Mouse (Mus musculus) CH12.LX (cell line): ENCODE measurements around the gene Csf1. TPM values are rescaled to one million over a fixed set of nuclear protein-coding genes. Genes with fewer than 3 reads are reported as not detected.

Source experiments
- DNase-seq: peaks from one replicate; pipeline ENCODE4 v3.0.0-alpha.2; 2013; ENCODE audit errors: extremely low read depth
- H3K27ac ChIP-seq: 2 replicates; pipeline ENCODE4 v1.5.1; 2012; ENCODE audit warnings: low read depth, mild to moderate bottlenecking, control low read depth, moderate library complexity; ENCODE audit not compliant: insufficient read depth
- H3K27me3 ChIP-seq: replicated peaks from 2 replicates; pipeline ENCODE3; 2012; ENCODE audit warnings: inconsistent platforms
- H3K36me3 ChIP-seq, 2 experiments: replicated peaks in 1 of 2; 2 replicates each; pipeline versions ENCODE3 to v1.6.1; 2012; ENCODE audit warnings: inconsistent platforms in 1 of 2, low read length in 1 of 2, mild to moderate bottlenecking in 1 of 2, mixed read lengths in 1 of 2, moderate library complexity in 1 of 2; ENCODE audit not compliant: control insufficient read depth in 1 of 2, insufficient read depth in 1 of 2
- H3K4me1 ChIP-seq, 2 experiments: 2 replicates each; pipeline ENCODE4 v1.6.1; 2012; ENCODE audit warnings: inconsistent platforms in 1 of 2, moderate library complexity in 1 of 2; ENCODE audit not compliant: insufficient read depth in 2 of 2, control insufficient read depth in 1 of 2
- H3K4me2 ChIP-seq: 2 replicates; pipeline ENCODE4 v1.6.1; 2012; ENCODE audit warnings: low read depth, mild to moderate bottlenecking, control low read depth; ENCODE audit not compliant: poor library complexity, insufficient read depth, severe bottlenecking
- H3K4me3 ChIP-seq, 3 experiments: fragments of 150-350 bp in 1 of 3; sonication (generic) in 1 of 3; replicated peaks in 1 of 3; 2 replicates each; pipeline versions ENCODE3 to v1.5.1; 2011 to 2012; ENCODE audit warnings: low read depth in 2 of 3, low read length in 2 of 3, mild to moderate bottlenecking in 2 of 3, moderate library complexity in 2 of 3, control low read depth in 1 of 3, improper control_type of control experiment in 1 of 3, inconsistent platforms in 1 of 3, mixed read lengths in 1 of 3; ENCODE audit not compliant: poor library complexity in 1 of 3
- H3K79me2 ChIP-seq: replicated peaks from 2 replicates; pipeline ENCODE4 v1.6.1; 2012; ENCODE audit warnings: mild to moderate bottlenecking, moderate library complexity; ENCODE audit not compliant: control insufficient read depth, poor library complexity, insufficient read depth, severe bottlenecking; ENCODE audit errors: extremely low read depth
- H3K9ac ChIP-seq: 2 replicates; pipeline ENCODE4 v1.6.1; 2012; ENCODE audit warnings: low read depth, mild to moderate bottlenecking, control low read depth, moderate library complexity; ENCODE audit not compliant: insufficient read depth
- H3K9me3 ChIP-seq: replicated peaks from 2 replicates; pipeline ENCODE3; 2012; ENCODE audit warnings: low read length, inconsistent platforms, mixed read lengths
- CHD2 ChIP-seq: IDR thresholded peaks from 2 replicates; pipeline ENCODE4 v1.6.1; 2011; ENCODE audit warnings: low read length, improper control_type of control experiment
- CTCF ChIP-seq, 2 experiments: IDR thresholded peaks in 1 of 2; conservative IDR thresholded peaks in 1 of 2; 2 replicates each; pipeline ENCODE4 v1.5.1; 2011 to 2012; ENCODE audit warnings: low read depth in 2 of 2, low read length in 2 of 2, improper control_type of control experiment in 1 of 2, inconsistent platforms in 1 of 2, mild to moderate bottlenecking in 1 of 2, moderate library complexity in 1 of 2
- ELF1 ChIP-seq: IDR thresholded peaks from 2 replicates; pipeline ENCODE4 v1.6.1; 2014; ENCODE audit warnings: low read depth, mild to moderate bottlenecking, inconsistent platforms, low read length, improper control_type of control experiment
- HCFC1 ChIP-seq: IDR thresholded peaks from 2 replicates; pipeline ENCODE4 v1.6.1; 2012; ENCODE audit warnings: low read depth, mild to moderate bottlenecking, inconsistent platforms, low read length, improper control_type of control experiment
- JUND ChIP-seq: conservative IDR thresholded peaks from 2 replicates; pipeline ENCODE4 v1.6.1; 2011; ENCODE audit warnings: low read depth, low read length, improper control_type of control experiment
- MXI1 ChIP-seq: IDR thresholded peaks from 2 replicates; pipeline ENCODE4 v1.6.1; 2011; ENCODE audit warnings: mild to moderate bottlenecking, low read depth, low read length, improper control_type of control experiment
- NRF1 ChIP-seq: IDR thresholded peaks from 2 replicates; pipeline ENCODE4 v1.6.1; 2014; ENCODE audit warnings: low read depth, mild to moderate bottlenecking, inconsistent platforms, low read length, improper control_type of control experiment, moderate library complexity
- POLR2A ChIP-seq: IDR thresholded peaks from 2 replicates; pipeline ENCODE4 v1.6.1; 2011; ENCODE audit warnings: low read depth, mild to moderate bottlenecking, improper control_type of control experiment, low read length
- POLR2AphosphoS2 ChIP-seq: IDR thresholded peaks from 2 replicates; pipeline ENCODE4 v1.6.1; 2011; ENCODE audit warnings: low read depth, low read length, improper control_type of control experiment
- RAD21 ChIP-seq: IDR thresholded peaks from 2 replicates; pipeline ENCODE4 v1.6.1; 2011; ENCODE audit warnings: low read depth, mild to moderate bottlenecking, low read length, improper control_type of control experiment, moderate library complexity
- SIN3A ChIP-seq: IDR thresholded peaks from 2 replicates; pipeline ENCODE4 v1.6.1; 2012; ENCODE audit warnings: low read length, improper control_type of control experiment, inconsistent platforms
- UBTF ChIP-seq: IDR thresholded peaks from 2 replicates; pipeline ENCODE4 v1.6.1; 2012; ENCODE audit warnings: low read depth, mild to moderate bottlenecking, inconsistent platforms, low read length, improper control_type of control experiment, moderate library complexity
- USF1 ChIP-seq: IDR thresholded peaks from 2 replicates; pipeline ENCODE4 v1.6.1; 2014; ENCODE audit warnings: low read depth, mild to moderate bottlenecking, inconsistent platforms, low read length, improper control_type of control experiment
- ZC3H11A ChIP-seq: IDR thresholded peaks from 2 replicates; pipeline ENCODE4 v1.6.1; 2012; ENCODE audit warnings: low read depth, mild to moderate bottlenecking, inconsistent platforms, low read length, improper control_type of control experiment
- ZMIZ1 ChIP-seq: IDR thresholded peaks from 2 replicates; pipeline ENCODE4 v1.6.1; 2012; ENCODE audit warnings: low read depth, mild to moderate bottlenecking, inconsistent platforms, low read length, improper control_type of control experiment
- ZNF384 ChIP-seq: IDR thresholded peaks from 2 replicates; pipeline ENCODE4 v1.6.1; 2012; ENCODE audit warnings: low read depth, low read length, improper control_type of control experiment, inconsistent platforms
- dilution Hi-C: fragments of 300-500 bp; cut with MboI; formaldehyde crosslinking; loops from 2 replicates; pipeline ENCODE4 v1.14.3; 2020; ENCODE audit warnings: low sequenced_read_pairs; ENCODE audit not compliant: extremely low pct_unique_long_range_greater_than_20kb, extremely low pct_ligation_motif_present
- in situ Hi-C: fragments of 300-500 bp; cut with MboI; formaldehyde crosslinking; loops from 3 replicates; pipeline ENCODE4 v1.14.3; 2019; ENCODE audit warnings: low sequenced_read_pairs, low pct_ligation_motif_present, low pct_unique_long_range_greater_than_20kb, mixed read lengths
- polyA plus RNA-seq: library from polyadenylated mRNA; unstranded; fragments of >175 nt; gene quantifications from 2 replicates; pipeline ENCODE4 v1.2.1, GENCODE M21; 2012; ENCODE audit warnings: low read depth; ENCODE audit not compliant: insufficient read length
- total RNA-seq, 2 experiments: library from RNA; depleted of rRNA; stranded (reverse); fragments of 300-350 nt in 1 of 2; fragments of >200 nt in 1 of 2; gene quantifications; 2 replicates each; pipeline ENCODE4 v1.2.3; 2012 to 2014

Gene Csf1
- total and polyA plus RNA-seq, 3 experiments = 2.5 to 17.4 (median 2.9) TPM

DNA sequence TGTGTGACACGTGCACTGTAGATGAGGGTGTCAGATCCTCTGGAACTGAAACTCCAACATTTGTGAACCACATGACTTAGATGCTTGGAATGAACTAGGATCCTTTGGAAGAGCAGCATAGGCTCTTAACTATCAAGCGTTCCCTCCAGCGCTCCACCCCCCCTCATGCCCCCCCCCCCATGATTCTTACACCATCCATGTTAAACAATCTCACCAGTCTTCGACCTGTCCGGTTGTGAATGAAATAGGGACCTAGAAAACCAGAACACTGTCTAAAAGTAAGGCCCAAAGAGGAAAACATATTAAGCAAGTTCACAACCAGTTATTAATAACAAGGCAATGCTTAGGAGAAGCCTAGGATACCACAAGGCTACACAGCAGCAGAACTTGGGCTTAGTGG lies 32.5 kb upstream of the Csf1 start:
- Histone ChIP-seq H3K4me2 (no peak overlapping the region), H3K27me3 (no peaks in the 10 kb centered on the region)

DNA sequence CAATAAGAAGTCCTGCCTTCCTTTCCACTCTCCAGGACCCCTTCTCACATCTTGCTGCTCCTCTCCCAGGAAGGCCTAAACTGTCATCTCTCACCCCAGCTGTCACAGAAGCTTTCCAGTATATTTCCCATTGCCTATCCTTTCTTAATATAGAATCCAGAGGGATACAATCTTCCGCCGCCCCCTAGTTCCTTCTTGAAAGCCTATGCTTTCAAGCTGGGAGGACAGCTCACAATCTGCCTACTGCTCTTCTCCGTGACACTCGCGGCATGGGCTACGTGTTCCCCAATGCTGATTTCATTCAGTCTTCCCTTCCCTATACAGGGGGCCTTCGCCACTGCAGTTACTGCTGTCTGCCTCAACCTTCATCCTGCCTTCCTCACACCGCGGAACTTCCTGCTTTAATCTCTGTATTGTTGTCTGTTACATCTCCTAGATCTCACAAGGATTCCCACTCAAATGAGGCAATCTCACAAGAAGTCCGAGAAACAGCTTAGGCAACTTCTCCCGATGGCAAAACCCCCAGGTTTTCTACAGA lies 30.6 kb upstream of the Csf1 start:
- Histone ChIP-seq H3K4me2 (no peak overlapping the region), H3K27ac (no peak overlapping the region), H3K79me2 (no peaks in the 10 kb centered on the region), H3K27me3 (no peaks in the 10 kb centered on the region), H3K9me3 (no peaks in the 10 kb centered on the region), H3K4me1 (peaks cover 6 to 14% of the 10 kb centered on the region in 2 experiments; a peak in 3 of 4 replicates), H3K4me3 (no peak overlapping the region), H3K9ac (no peak overlapping the region), H3K36me3 (no peaks in the 10 kb centered on the region)
- in situ Hi-C loops (no loop called here), dilution Hi-C loops (no loop called here)
- no peak for DNase-seq
- TF ChIP-seq ELF1 (no peak), USF1 (no peak), ZC3H11A (no peak), ZNF384 (no peak), CHD2 (no peak), POLR2AphosphoS2 (no peak), ZMIZ1 (no peak)

More for the DNA sequence above, 32.5 kb upstream of the Csf1 start:
- no peak overlapping the region for H3K4me3 ChIP-seq
- no peak overlapping the region for H3K9ac ChIP-seq
- in situ Hi-C loops (no loop called here), dilution Hi-C loops (no loop called here)
- H3K4me1 ChIP-seq = peaks cover 6 to 17% of the 10 kb centered on the region in 2 experiments; a peak in 3 of 4 replicates
- H3K79me2 ChIP-seq = no peaks in the 10 kb centered on the region
- no peak for DNase-seq
- H3K36me3 ChIP-seq = no peaks in the 10 kb centered on the region
- H3K9me3 ChIP-seq = no peaks in the 10 kb centered on the region
- no peak overlapping the region for H3K27ac ChIP-seq
- TF ChIP-seq SIN3A (no peak), ZNF384 (no peak)

DNA sequence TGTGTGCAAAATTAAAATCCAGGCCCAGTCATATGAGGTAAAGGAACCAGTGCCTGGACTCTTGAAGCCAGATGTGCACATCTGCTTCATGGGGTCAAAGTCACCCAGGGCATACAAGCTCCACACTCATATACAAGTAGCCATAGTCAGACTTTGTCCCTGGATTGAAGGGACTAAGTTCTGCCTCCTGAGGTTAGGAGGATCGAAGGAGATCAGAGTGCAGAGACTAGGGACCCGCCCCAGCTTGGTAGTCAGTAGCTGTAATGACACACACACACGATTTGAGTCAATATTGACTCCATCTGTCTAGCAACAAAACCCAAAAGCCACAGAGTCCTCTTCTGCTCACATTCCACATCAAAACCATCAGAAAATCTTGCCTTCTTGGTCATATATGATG lies 30.0 kb upstream of the Csf1 start:
- TF ChIP-seq CHD2 (no peak), NRF1 (no peak), RAD21 (no peak), CTCF (conservative IDR thresholded peaks at IDR 0.05 in 1 of 2, IDR thresholded peaks at IDR 0.05 in 1 of 2; ENCODE audit: low read depth in 2 of 2, low read length in 2 of 2) (no peak), POLR2A (no peak), UBTF (no peak), MXI1 (no peak), JUND (no peak), ZNF384 (no peak), HCFC1 (no peak)
- Histone ChIP-seq H3K36me3 (no peaks in the 10 kb centered on the region), H3K27me3 (no peaks in the 10 kb centered on the region), H3K9me3 (no peaks in the 10 kb centered on the region), H3K79me2 (no peaks in the 10 kb centered on the region), H3K27ac (no peak overlapping the region), H3K9ac (no peak overlapping the region), H3K4me3 (no peak overlapping the region), H3K4me1 (peaks cover 6 to 14% of the 10 kb centered on the region in 2 experiments; a peak in 3 of 4 replicates), H3K4me2 (no peak overlapping the region)
- no peak for DNase-seq
- dilution Hi-C loops (no loop called here), in situ Hi-C loops (no loop called here)
